Mouse (Mus musculus) cortical plate, adult 2 months (tissue): ENCODE results near the gene Tenm4.

ENCODE experiments used
- CTCF ChIP-seq: fragments of 200-500 bp; IDR thresholded peaks from 2 replicates; pipeline ENCODE4 v1.5.1; 2011; ENCODE audit warnings: mild to moderate bottlenecking, control low read depth, low read length; ENCODE audit not compliant: insufficient read depth; ENCODE audit errors: extremely low read depth
- POLR2A ChIP-seq: fragments of 200-500 bp; IDR thresholded peaks from 2 replicates; pipeline ENCODE4 v1.6.1; 2011; ENCODE audit warnings: mild to moderate bottlenecking, low read length, control low read depth; ENCODE audit not compliant: insufficient read depth; ENCODE audit errors: extremely low read depth

GRCm38 (mm10) chr7:96753335-96754095 is 582.5 kb downstream of the Tenm4 start:
- TF ChIP-seq CTCF (no peak), POLR2A (no peak)
